Mouse (Mus musculus) limb, embryonic 15.5 days (tissue): ENCODE results near the gene Clec2d. TPM values are rescaled to one million over a fixed set of nuclear protein-coding genes. Genes with fewer than 3 reads are reported as not detected.
A peak's percentile ranks its signal among the peaks of the same experiment; 100 is the strongest.

Source experiments
- ATAC-seq: fragments of 200-750 bp; cut with Nextera tagmentation; 2 replicates; pipeline ENCODE4 v1.8.0; 2017; ENCODE audit warnings: low read depth, moderate TSS enrichment; ENCODE audit not compliant: insufficient number of reproducible peaks, low FRiP score, low TSS enrichment
- H3K27ac ChIP-seq: fragments of 300-500 bp; sonication (generic); 2 replicates; pipeline ENCODE4 v1.5.1; 2015; ENCODE audit warnings: moderate library complexity, mild to moderate bottlenecking, inconsistent platforms
- H3K27me3 ChIP-seq: fragments of 300-500 bp; sonication (generic); 2 replicates; pipeline ENCODE4 v1.6.1; 2015; ENCODE audit warnings: inconsistent platforms
- H3K36me3 ChIP-seq: fragments of 300-500 bp; sonication (generic); 2 replicates; pipeline ENCODE4 v1.6.1; 2015; ENCODE audit warnings: inconsistent platforms
- H3K4me1 ChIP-seq: fragments of 300-500 bp; sonication (generic); 2 replicates; pipeline ENCODE4 v1.6.1; 2015; ENCODE audit warnings: inconsistent platforms
- H3K4me2 ChIP-seq: fragments of 300-500 bp; sonication (generic); 2 replicates; pipeline ENCODE4 v1.6.1; 2015; ENCODE audit warnings: mild to moderate bottlenecking, inconsistent platforms
- H3K4me3 ChIP-seq: fragments of 300-500 bp; sonication (generic); 2 replicates; pipeline ENCODE4 v1.5.1; 2015; ENCODE audit warnings: mild to moderate bottlenecking, inconsistent platforms
- H3K9ac ChIP-seq: fragments of 300-500 bp; sonication (generic); 2 replicates; pipeline ENCODE4 v1.6.1; 2015; ENCODE audit warnings: inconsistent platforms
- H3K9me3 ChIP-seq: fragments of 300-500 bp; sonication (generic); 2 replicates; pipeline ENCODE4 v1.6.1; 2016; ENCODE audit warnings: inconsistent platforms
- WGBS: fragments of 180-500 bp; shearing (Covaris S2); methylation state at CpG from one replicate; pipeline ENCODE4 v1.1.7; 2015; 5-methylcytosine and 5-hydroxymethylcytosine counted together
- polyA plus RNA-seq: library from polyadenylated mRNA; unstranded; fragments of >200 nt; fragmentation: Nextera tagmentation; extraction: Ambion mirVana; gene quantifications from 2 replicates; pipeline ENCODE4 v1.2.1, GENCODE M21; 2015

The Clec2d gene
- polyA plus RNA-seq, 1 experiment from 2014 or later: 0.44 TPM

GRCm38 (mm10) chr6:129215886-129216637 lies 35.6 kb downstream of the Clec2d start:
- Histone ChIP-seq H3K9me3 (no peaks in the 10 kb centered on the region), H3K27me3 (no peaks in the 10 kb centered on the region), H3K4me1 (no peaks in the 10 kb centered on the region), H3K4me3 (no peak overlapping the region), H3K4me2 (no peak overlapping the region), H3K36me3 (no peaks in the 10 kb centered on the region), H3K27ac (0 out of 2 replicates have a peak overlapping the region, but pooled peaks have one; percentile 33), H3K9ac (no peak overlapping the region)
- ATAC-seq: no peak
- 75% methylated on average over 7 of the region's 7 CpGs for WGBS

GRCm38 (mm10) chr6:129216721-129217230 lies 36.4 kb downstream of the Clec2d start:
- no peaks in the 10 kb centered on the region for H3K9me3 ChIP-seq
- no peak overlapping the region for H3K4me3 ChIP-seq
- H3K4me1 ChIP-seq: no peaks in the 10 kb centered on the region
- no peak overlapping the region for H3K9ac ChIP-seq
- no peaks in the 10 kb centered on the region for H3K27me3 ChIP-seq
- no peak overlapping the region for H3K4me2 ChIP-seq
- no peaks in the 10 kb centered on the region for H3K36me3 ChIP-seq
- WGBS: 86% methylated on average over 3 of the region's 3 CpGs
- H3K27ac ChIP-seq: no peak overlapping the region
- ATAC-seq: no peak

- no peak overlapping the region for H3K4me2 ChIP-seq
These were observed 37.8 kb downstream of the Clec2d start for GRCm38 (mm10) chr6:129218191-129218696.

GRCm38 (mm10) chr6:129219897-129220517 lies 39.6 kb downstream of the Clec2d start:
- H3K27ac ChIP-seq: no peak overlapping the region
- 66% methylated on average over 3 of the region's 3 CpGs for WGBS
- no peak for ATAC-seq
- no peaks in the 10 kb centered on the region for H3K9me3 ChIP-seq
- no peak overlapping the region for H3K4me2 ChIP-seq
- H3K36me3 ChIP-seq: no peaks in the 10 kb centered on the region
- H3K4me1 ChIP-seq: no peaks in the 10 kb centered on the region
- H3K9ac ChIP-seq: no peak overlapping the region
- no peaks in the 10 kb centered on the region for H3K27me3 ChIP-seq
- H3K4me3 ChIP-seq: no peak overlapping the region

More at GRCm38 (mm10) chr6:129218191-129218696, 37.8 kb downstream of the Clec2d start:
- no peaks in the 10 kb centered on the region for H3K36me3 ChIP-seq
- no peak overlapping the region for H3K27ac ChIP-seq
- H3K9ac ChIP-seq: no peak overlapping the region
- H3K9me3 ChIP-seq: no peaks in the 10 kb centered on the region
- WGBS: 86% methylated on average over 5 of the region's 5 CpGs
- no peak overlapping the region for H3K4me3 ChIP-seq
- H3K4me1 ChIP-seq: no peaks in the 10 kb centered on the region
- ATAC-seq: no peak
- no peaks in the 10 kb centered on the region for H3K27me3 ChIP-seq

GRCm38 (mm10) chr6:129221053-129221452 lies 40.6 kb downstream of the Clec2d start:
- 95% methylated on average over 1 of the region's 1 CpGs for WGBS
- no peaks in the 10 kb centered on the region for H3K27me3 ChIP-seq
- no peaks in the 10 kb centered on the region for H3K4me1 ChIP-seq
- ATAC-seq: no peak
- H3K36me3 ChIP-seq: no peaks in the 10 kb centered on the region
- no peak overlapping the region for H3K27ac ChIP-seq
- no peaks in the 10 kb centered on the region for H3K9me3 ChIP-seq
- H3K9ac ChIP-seq: no peak overlapping the region
- no peak overlapping the region for H3K4me3 ChIP-seq
- no peak overlapping the region for H3K4me2 ChIP-seq

- no peaks in the 10 kb centered on the region for H3K27me3 ChIP-seq
- no peaks in the 10 kb centered on the region for H3K4me1 ChIP-seq
- no peak overlapping the region for H3K4me3 ChIP-seq
- no peak overlapping the region for H3K4me2 ChIP-seq
- 86% methylated on average over 3 of the region's 3 CpGs for WGBS
- no peaks in the 10 kb centered on the region for H3K36me3 ChIP-seq
- no peaks in the 10 kb centered on the region for H3K9me3 ChIP-seq
- no peak for ATAC-seq
- H3K9ac ChIP-seq: no peak overlapping the region
- no peak overlapping the region for H3K27ac ChIP-seq
These were observed 41.9 kb downstream of the Clec2d start for GRCm38 (mm10) chr6:129222188-129222800.

GRCm38 (mm10) chr6:129223611-129224010 lies 43.2 kb downstream of the Clec2d start:
- no peaks in the 10 kb centered on the region for H3K9me3 ChIP-seq
- H3K9ac ChIP-seq: no peak overlapping the region
- H3K4me3 ChIP-seq: no peak overlapping the region
- 62% methylated on average over 2 of the region's 2 CpGs for WGBS
- ATAC-seq: no peak
- H3K4me2 ChIP-seq: no peak overlapping the region
- H3K36me3 ChIP-seq: no peaks in the 10 kb centered on the region
- no peaks in the 10 kb centered on the region for H3K4me1 ChIP-seq
- no peak overlapping the region for H3K27ac ChIP-seq
- H3K27me3 ChIP-seq: no peaks in the 10 kb centered on the region

- no peaks in the 10 kb centered on the region for H3K36me3 ChIP-seq
- H3K27ac ChIP-seq: no peak overlapping the region
- H3K27me3 ChIP-seq: no peaks in the 10 kb centered on the region
- ATAC-seq: no peak
- no peak overlapping the region for H3K4me2 ChIP-seq
- H3K4me3 ChIP-seq: no peak overlapping the region
- no peaks in the 10 kb centered on the region for H3K9me3 ChIP-seq
- WGBS: 58% methylated on average over 1 of the region's 1 CpGs
- peaks cover 5% of the 10 kb centered on the region for H3K4me1 ChIP-seq
- H3K9ac ChIP-seq: no peak overlapping the region
These were observed 43.7 kb downstream of the Clec2d start for GRCm38 (mm10) chr6:129224090-129224489.

- H3K4me2 ChIP-seq: no peak overlapping the region
- no peak overlapping the region for H3K4me3 ChIP-seq
- H3K4me1 ChIP-seq: peaks cover 10% of the 10 kb centered on the region
- H3K36me3 ChIP-seq: no peaks in the 10 kb centered on the region
- no peak overlapping the region for H3K9ac ChIP-seq
- ATAC-seq: no peak
- H3K27me3 ChIP-seq: no peaks in the 10 kb centered on the region
- no peaks in the 10 kb centered on the region for H3K9me3 ChIP-seq
- H3K27ac ChIP-seq: no peak overlapping the region
- WGBS: 79% methylated on average over 2 of the region's 2 CpGs
These were observed 44.7 kb downstream of the Clec2d start for GRCm38 (mm10) chr6:129225078-129225477.

GRCm38 (mm10) chr6:129228935-129229773 lies 48.7 kb downstream of the Clec2d start:
- Histone ChIP-seq H3K36me3 (no peaks in the 10 kb centered on the region), H3K9me3 (no peaks in the 10 kb centered on the region), H3K4me3 (no peak overlapping the region), H3K27me3 (no peaks in the 10 kb centered on the region), H3K4me1 (peaks cover 18% of the 10 kb centered on the region), H3K9ac (no peak overlapping the region), H3K4me2 (no peak overlapping the region), H3K27ac (peak overlapping the region; percentile 90)
- WGBS: 28% methylated on average over 3 of the region's 3 CpGs
- ATAC-seq: no peak

- peaks cover 18% of the 10 kb centered on the region for H3K4me1 ChIP-seq
- no peaks in the 10 kb centered on the region for H3K27me3 ChIP-seq
- no peak overlapping the region for H3K4me2 ChIP-seq
- H3K9me3 ChIP-seq: no peaks in the 10 kb centered on the region
- H3K9ac ChIP-seq: no peak overlapping the region
- peak overlapping the region; percentile 90 for H3K27ac ChIP-seq
- H3K36me3 ChIP-seq: no peaks in the 10 kb centered on the region
- H3K4me3 ChIP-seq: no peak overlapping the region
- peak; percentile 82 for ATAC-seq
- 35% methylated on average over 3 of the region's 3 CpGs for WGBS
These were observed 49.6 kb downstream of the Clec2d start for GRCm38 (mm10) chr6:129229774-129230578.
